Mouse (Mus musculus): ENCODE measurements around the gene Acyp2.

Gene Acyp2

GRCm38 (mm10) chr11:30578931-30579330, 70.5 kb downstream of the Acyp2 start:
- peak; percentile 3 for DNase-seq

GRCm38 (mm10) chr11:30572790-30573395, 76.5 kb downstream of the Acyp2 start:
- peak; percentile 65 for DNase-seq

GRCm38 (mm10) chr11:30570568-30570967, 78.8 kb downstream of the Acyp2 start:
- no peak for DNase-seq

- DNase-seq, result no peak
Measured at GRCm38 (mm10) chr11:30560215-30560614, 89.2 kb downstream of the Acyp2 start.

- DNase-seq, result no peak
Measured at GRCm38 (mm10) chr11:30553408-30553807, 96.0 kb downstream of the Acyp2 start.

- DNase-seq, result peak; percentile 32
Measured at GRCm38 (mm10) chr11:30517133-30517532, 132.3 kb downstream of the Acyp2 start.

- DNase-seq, result no peak
Measured at GRCm38 (mm10) chr11:30508178-30508577, 141.2 kb downstream of the Acyp2 start.

GRCm38 (mm10) chr11:30498738-30499355, 150.5 kb downstream of the Acyp2 start:
- DNase-seq, result no peak

- DNase-seq, result no peak
Measured at GRCm38 (mm10) chr11:30497151-30497550, 152.2 kb downstream of the Acyp2 start.

- DNase-seq, result no peak
Measured at GRCm38 (mm10) chr11:30491515-30492260, 157.7 kb downstream of the Acyp2 start.

GRCm38 (mm10) chr11:30488183-30488582, 161.2 kb downstream of the Acyp2 start:
- no peak for DNase-seq

GRCm38 (mm10) chr11:30483286-30483685, 166.1 kb downstream of the Acyp2 start:
- no peak for DNase-seq

GRCm38 (mm10) chr11:30471751-30472593, 177.4 kb downstream of the Acyp2 start, which contains the start of gene 4930505A04Rik:
Gene 4930505A04Rik, minus strand, starts transcription at chr11:30471827.
- DNase-seq, result peak; percentile 96

GRCm38 (mm10) chr11:30471187-30471586, 178.2 kb downstream of the Acyp2 start:
- DNase-seq, result no peak
